ENCODE assay signal across 8 mouse cellular contexts in the genomic region with DNA sequence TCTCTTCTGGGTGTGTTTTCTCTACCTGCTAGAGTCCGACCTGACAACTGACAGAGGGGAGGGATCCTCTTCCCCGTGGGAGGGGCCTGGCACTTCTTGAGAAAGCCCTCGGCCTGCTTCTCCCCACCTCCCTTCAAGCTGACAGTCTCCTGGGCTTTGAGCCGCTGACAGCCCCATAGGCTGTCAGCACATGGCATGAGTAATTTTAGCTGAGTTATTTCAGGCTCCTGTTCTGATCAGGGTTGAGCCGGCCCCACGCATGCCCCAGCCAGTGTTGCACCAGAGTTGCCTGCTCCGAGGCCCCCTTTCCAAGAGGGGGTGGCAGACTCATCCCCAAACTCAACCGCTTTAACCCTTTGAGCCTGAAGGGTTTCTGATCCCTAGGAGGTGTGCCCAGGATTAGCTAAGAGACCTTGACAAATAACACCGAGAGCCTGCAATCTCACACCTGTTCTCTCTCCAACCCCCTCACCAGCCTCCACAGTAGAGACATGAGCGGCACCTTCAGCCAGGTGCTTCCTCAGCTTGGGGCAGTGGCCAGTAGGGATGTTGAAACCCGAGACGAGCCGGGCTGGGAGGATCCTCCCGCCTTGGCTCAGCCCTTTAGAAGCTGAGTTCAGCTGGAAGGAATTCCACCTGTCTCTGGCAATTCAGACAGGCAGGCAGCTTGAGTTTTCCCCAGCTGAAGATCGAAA. TPM values are rescaled to one million over a fixed set of nuclear protein-coding genes. Genes with fewer than 3 reads are reported as not detected.
A peak's percentile ranks its signal among the peaks of the same experiment; 100 is the strongest.
DNase-seq lines count a peak whose midpoint lies in the region; ATAC-seq and TF ChIP-seq lines count a peak whose summit lies in the region.

No protein-coding gene starts in this region.

- peaks cover 20% of the 10 kb centered on the region; the same call in 1 of the 2 replicates for H3K36me3 ChIP-seq in liver, adult 2 months (ENCODE audit: control insufficient read depth, insufficient read depth, low read length)
- H3K36me3 ChIP-seq in liver, embryonic 12.5 days: no peaks in the 10 kb centered on the region
- peaks cover 15% of the 10 kb centered on the region; the same call in 1 of the 2 replicates for H3K36me3 ChIP-seq in kidney, postnatal 0 days (ENCODE audit: insufficient read depth, low read length)
- no peaks in the 10 kb centered on the region for H3K36me3 ChIP-seq in splenic B cell, adult 2 months (ENCODE audit: control insufficient read depth, insufficient read depth, low read length, poor library complexity, severe bottlenecking)
- 0 out of 2 replicates have a peak, but pooled peaks cover 4% of the 10 kb centered on the region for H3K36me3 ChIP-seq in midbrain, embryonic 13.5 days
- H3K36me3 ChIP-seq in forebrain, embryonic 10.5 days (replicated peaks): peaks cover 29% of the 10 kb centered on the region

- H3K27ac ChIP-seq in liver, adult 2 months (replicated peaks; ENCODE audit: insufficient read depth, low read depth, low read length): no peak overlapping the region; the same call in 1 of the 2 replicates
- H3K27ac ChIP-seq in liver, embryonic 12.5 days: no peak overlapping the region
- peak overlapping the region; percentile 47; the same call in 1 of the 2 replicates for H3K27ac ChIP-seq in kidney, postnatal 0 days
- no peak overlapping the region for H3K27ac ChIP-seq in midbrain, embryonic 13.5 days
- H3K27ac ChIP-seq in forebrain, embryonic 10.5 days: no peak overlapping the region

- peak; percentile 2; the same call in 1 of the 2 replicates for TF ChIP-seq CTCF in liver, adult 2 months (IDR thresholded peaks at IDR 0.05; ENCODE audit: low read depth, low read length)
- TF ChIP-seq CTCF in kidney, postnatal 0 days (IDR thresholded peaks at IDR 0.05; ENCODE audit: low read depth): no peak

- H3K9me3 ChIP-seq in liver, embryonic 12.5 days (replicated peaks): no peaks in the 10 kb centered on the region
- no peaks in the 10 kb centered on the region for H3K9me3 ChIP-seq in kidney, postnatal 0 days (replicated peaks; ENCODE audit: low read length)
- H3K9me3 ChIP-seq in midbrain, embryonic 13.5 days: no peaks in the 10 kb centered on the region
- H3K9me3 ChIP-seq in forebrain, embryonic 10.5 days: no peaks in the 10 kb centered on the region

- H3K27me3 ChIP-seq in liver, adult 2 months (ENCODE audit: control insufficient read depth, insufficient read depth, low read length): no peaks in the 10 kb centered on the region
- H3K27me3 ChIP-seq in liver, embryonic 12.5 days (replicated peaks): peaks cover 65% of the 10 kb centered on the region
- no peaks in the 10 kb centered on the region for H3K27me3 ChIP-seq in kidney, postnatal 0 days (ENCODE audit: insufficient read depth, low read length)
- no peaks in the 10 kb centered on the region; the same call in 1 of the 2 replicates for H3K27me3 ChIP-seq in splenic B cell, adult 2 months (ENCODE audit: control insufficient read depth, insufficient read depth, low read length, poor library complexity, severe bottlenecking)
- H3K27me3 ChIP-seq in midbrain, embryonic 13.5 days: peaks cover 62% of the 10 kb centered on the region
- peaks cover 62% of the 10 kb centered on the region for H3K27me3 ChIP-seq in forebrain, embryonic 10.5 days (ENCODE audit: poor library complexity, severe bottlenecking)

- H3K9ac ChIP-seq in liver, adult 2 months (ENCODE audit: low read depth, low read length): peak overlapping the region; percentile 9
- no peak overlapping the region for H3K9ac ChIP-seq in liver, embryonic 12.5 days
- peak overlapping the region; percentile 40; the same call in 1 of the 2 replicates for H3K9ac ChIP-seq in kidney, postnatal 0 days (ENCODE audit: low read depth, low read length)
- H3K9ac ChIP-seq in midbrain, embryonic 13.5 days (replicated peaks): no peak overlapping the region

- TF ChIP-seq POLR2A in liver, adult 2 months (IDR thresholded peaks at IDR 0.05; ENCODE audit: extremely low read depth, insufficient read depth, low read length): no peak

- H3K4me1 ChIP-seq in liver, adult 2 months (ENCODE audit: control insufficient read depth, insufficient read depth, low read length): peaks cover 19% of the 10 kb centered on the region
- H3K4me1 ChIP-seq in liver, embryonic 12.5 days: peaks cover 62% of the 10 kb centered on the region
- H3K4me1 ChIP-seq in kidney, postnatal 0 days (replicated peaks; ENCODE audit: insufficient read depth, low read length): peaks cover 26% of the 10 kb centered on the region
- peaks cover 34% of the 10 kb centered on the region for H3K4me1 ChIP-seq in midbrain, embryonic 13.5 days (replicated peaks)
- H3K4me1 ChIP-seq in forebrain, embryonic 10.5 days: peaks cover 61% of the 10 kb centered on the region

- H3K4me3 ChIP-seq in liver, adult 2 months (ENCODE audit: insufficient read depth, low read depth, low read length): peak overlapping the region; percentile 9
- no peak overlapping the region for H3K4me3 ChIP-seq in liver, embryonic 12.5 days
- H3K4me3 ChIP-seq in kidney, postnatal 0 days (replicated peaks; ENCODE audit: low read depth, low read length): 0 out of 2 replicates have a peak overlapping the region, but pooled peaks have one; percentile 5
- H3K4me3 ChIP-seq in midbrain, embryonic 13.5 days (replicated peaks): no peak overlapping the region
- H3K4me3 ChIP-seq in forebrain, embryonic 10.5 days: no peak overlapping the region

- H3K79me2 ChIP-seq in liver, adult 2 months (ENCODE audit: control insufficient read depth, insufficient read depth, low read length): peaks cover 6% of the 10 kb centered on the region; the same call in 1 of the 2 replicates

- no peak overlapping the region for H3K4me2 ChIP-seq in liver, embryonic 12.5 days
- peak overlapping the region; percentile 79 for H3K4me2 ChIP-seq in kidney, postnatal 0 days (ENCODE audit: low read length)
- H3K4me2 ChIP-seq in midbrain, embryonic 13.5 days (replicated peaks): no peak overlapping the region

- 19% methylated on average over 15 of the region's 15 CpGs for WGBS in liver, adult 2 months
- WGBS in liver, embryonic 12.5 days (ENCODE audit: insufficient replicate concordance): 27% methylated on average over 15 of the region's 15 CpGs
- WGBS in kidney, postnatal 0 days: 15% methylated on average over 15 of the region's 15 CpGs
- WGBS in midbrain, embryonic 13.5 days: 19% methylated on average over 15 of the region's 15 CpGs
- 9% methylated on average over 15 of the region's 15 CpGs for WGBS in forebrain, embryonic 10.5 days

- no peak for ATAC-seq in liver, embryonic 12.5 days
- peak; percentile 26 for ATAC-seq in granulocyte monocyte progenitor cell, adult 5-6 weeks (replicated peaks; ENCODE audit: poor library complexity, severe bottlenecking)
- ATAC-seq in kidney, postnatal 0 days (replicated peaks; ENCODE audit: low FRiP score, low read depth): no peak
- no peak for ATAC-seq in midbrain, embryonic 13.5 days

- DNase-seq in liver, adult 2 months (ENCODE audit: extremely low read depth, low read depth, low spot score): peak; percentile 66
- peak; percentile 75 for DNase-seq in cerebellum, adult 9-11 months
- DNase-seq in kidney, postnatal 0 days (ENCODE audit: low spot score): no peak
- DNase-seq in splenic B cell, adult 2 months (ENCODE audit: low read depth, low spot score): peak; percentile 36
- DNase-seq in forebrain, embryonic 10.5 days (ENCODE audit: extremely low spot score, low spot score): no peak

RNA-seq across cellular contexts. Expression of a gene that starts 13.6 kb away (rescaled TPM):
- total RNA-seq in liver, adult 2 months (2014; rRNA removed): under 0.01 TPM in 1 of 2 replicates, not detected in the other
- polyA plus RNA-seq in liver, adult 2 months (2012; rRNA removed): not detected in 2 replicates
- polyA plus RNA-seq in liver, embryonic 12.5 days (2016; fragmentation: Nextera tagmentation; extraction: Ambion mirVana): 0.11 TPM in 1 of 2 replicates, not detected in the other
- not detected in 2 replicates for total RNA-seq in granulocyte monocyte progenitor cell, adult 5-6 weeks (2014; fragmentation: Nextera tagmentation)
- 0.15 TPM in 1 of 2 replicates, not detected in the other for total RNA-seq in granulocyte monocyte progenitor cell, adult 5-6 weeks (2017)
- 0.11 and 0.16 TPM in 2 replicates for polyA plus RNA-seq in kidney, postnatal 0 days (2015; fragmentation: Nextera tagmentation; extraction: Ambion mirVana)
- 0.16 TPM in 1 of 2 replicates, not detected in the other for polyA plus RNA-seq in midbrain, embryonic 13.5 days (2015; fragmentation: Nextera tagmentation; extraction: Ambion mirVana)
- 0.15 and 0.26 TPM in 2 replicates for polyA plus RNA-seq in forebrain, embryonic 10.5 days (2016; fragmentation: Nextera tagmentation; extraction: Ambion mirVana)

RNA-seq across cellular contexts. Expression of a gene that starts 19.1 kb away (rescaled TPM):
- total RNA-seq in liver, adult 2 months (2014; rRNA removed): 2.7 and 3.0 TPM in 2 replicates
- 5.6 and 5.7 TPM in 2 replicates for polyA plus RNA-seq in liver, adult 2 months (2012; rRNA removed)
- polyA plus RNA-seq in liver, embryonic 12.5 days (2016; fragmentation: Nextera tagmentation; extraction: Ambion mirVana): 0.23 and 0.28 TPM in 2 replicates
- not detected in 2 replicates for total RNA-seq in granulocyte monocyte progenitor cell, adult 5-6 weeks (2014; fragmentation: Nextera tagmentation)
- total RNA-seq in granulocyte monocyte progenitor cell, adult 5-6 weeks (2017): not detected in 2 replicates
- polyA plus RNA-seq in kidney, postnatal 0 days (2015; fragmentation: Nextera tagmentation; extraction: Ambion mirVana): 9.7 and 12.3 TPM in 2 replicates
- 1.9 and 2.5 TPM in 2 replicates for polyA plus RNA-seq in midbrain, embryonic 13.5 days (2015; fragmentation: Nextera tagmentation; extraction: Ambion mirVana)
- not detected in 2 replicates for polyA plus RNA-seq in forebrain, embryonic 10.5 days (2016; fragmentation: Nextera tagmentation; extraction: Ambion mirVana)

RNA-seq across cellular contexts. Expression of a gene that starts 21.1 kb away (rescaled TPM):
- 9.9 and 13.6 TPM in 2 replicates for total RNA-seq in liver, adult 2 months (2014; rRNA removed)
- 1.6 and 3.1 TPM in 2 replicates for polyA plus RNA-seq in liver, adult 2 months (2012; rRNA removed)
- polyA plus RNA-seq in liver, embryonic 12.5 days (2016; fragmentation: Nextera tagmentation; extraction: Ambion mirVana): 1.8 and 3.9 TPM in 2 replicates
- total RNA-seq in granulocyte monocyte progenitor cell, adult 5-6 weeks (2014; fragmentation: Nextera tagmentation): 3.6 and 12.0 TPM in 2 replicates
- 1.2 and 3.1 TPM in 2 replicates for total RNA-seq in granulocyte monocyte progenitor cell, adult 5-6 weeks (2017)
- polyA plus RNA-seq in kidney, postnatal 0 days (2015; fragmentation: Nextera tagmentation; extraction: Ambion mirVana): 62.9 and 72.1 TPM in 2 replicates
- 4.5 and 8.3 TPM in 2 replicates for polyA plus RNA-seq in midbrain, embryonic 13.5 days (2015; fragmentation: Nextera tagmentation; extraction: Ambion mirVana)
- polyA plus RNA-seq in forebrain, embryonic 10.5 days (2016; fragmentation: Nextera tagmentation; extraction: Ambion mirVana): 12.7 and 12.9 TPM in 2 replicates

RNA-seq across cellular contexts. Expression of a gene that starts 25.4 kb away (rescaled TPM):
- 0.09 TPM in 1 of 2 replicates, not detected in the other for total RNA-seq in liver, adult 2 months (2014; rRNA removed)
- not detected in 2 replicates for polyA plus RNA-seq in liver, adult 2 months (2012; rRNA removed)
- not detected in 2 replicates for polyA plus RNA-seq in liver, embryonic 12.5 days (2016; fragmentation: Nextera tagmentation; extraction: Ambion mirVana)
- not detected in 2 replicates for total RNA-seq in granulocyte monocyte progenitor cell, adult 5-6 weeks (2014; fragmentation: Nextera tagmentation)
- total RNA-seq in granulocyte monocyte progenitor cell, adult 5-6 weeks (2017): not detected in 2 replicates
- polyA plus RNA-seq in kidney, postnatal 0 days (2015; fragmentation: Nextera tagmentation; extraction: Ambion mirVana): not detected in 2 replicates
- 0.24 and 0.36 TPM in 2 replicates for polyA plus RNA-seq in midbrain, embryonic 13.5 days (2015; fragmentation: Nextera tagmentation; extraction: Ambion mirVana)
- polyA plus RNA-seq in forebrain, embryonic 10.5 days (2016; fragmentation: Nextera tagmentation; extraction: Ambion mirVana): 0.06 and 0.36 TPM in 2 replicates

RNA-seq across cellular contexts. Expression of a gene that starts 25.4 kb away (rescaled TPM):
- total RNA-seq in liver, adult 2 months (2014; rRNA removed): 3.1 and 5.0 TPM in 2 replicates
- polyA plus RNA-seq in liver, adult 2 months (2012; rRNA removed): 16.7 and 19.0 TPM in 2 replicates
- polyA plus RNA-seq in liver, embryonic 12.5 days (2016; fragmentation: Nextera tagmentation; extraction: Ambion mirVana): 57.6 and 58.7 TPM in 2 replicates
- total RNA-seq in granulocyte monocyte progenitor cell, adult 5-6 weeks (2014; fragmentation: Nextera tagmentation): 44.9 and 55.6 TPM in 2 replicates
- total RNA-seq in granulocyte monocyte progenitor cell, adult 5-6 weeks (2017): 17.8 and 19.3 TPM in 2 replicates
- 46.6 and 49.7 TPM in 2 replicates for polyA plus RNA-seq in kidney, postnatal 0 days (2015; fragmentation: Nextera tagmentation; extraction: Ambion mirVana)
- polyA plus RNA-seq in midbrain, embryonic 13.5 days (2015; fragmentation: Nextera tagmentation; extraction: Ambion mirVana): 29.9 and 32.7 TPM in 2 replicates
- polyA plus RNA-seq in forebrain, embryonic 10.5 days (2016; fragmentation: Nextera tagmentation; extraction: Ambion mirVana): 79.5 and 81.5 TPM in 2 replicates

Comparison
In these comparisons a context has a peak if more than half of its experiments do, and no peak if none do; other contexts are left out.
1. H3K4me3 ChIP-seq: peak in liver, adult 2 months (single experiment) and kidney, postnatal 0 days (single experiment); none in liver, embryonic 12.5 days (single experiment), midbrain, embryonic 13.5 days (single experiment) and forebrain, embryonic 10.5 days (single experiment).
2. H3K9ac ChIP-seq: peak in liver, adult 2 months (single experiment) and kidney, postnatal 0 days (single experiment); none in liver, embryonic 12.5 days (single experiment) and midbrain, embryonic 13.5 days (single experiment).
3. DNase-seq: peak in liver, adult 2 months (single experiment), cerebellum, adult 9-11 months (single experiment) and splenic B cell, adult 2 months (single experiment); none in kidney, postnatal 0 days (single experiment) and forebrain, embryonic 10.5 days (single experiment).